Comparison of ENCODE assay signal across 13 mouse cellular contexts in genomic region chr13:68593797-68594196, GRCm38 (mm10). TPM values are rescaled to one million over a fixed set of nuclear protein-coding genes. Genes with fewer than 3 reads are reported as not detected.
DNase-seq lines count a peak whose midpoint lies in the region; ATAC-seq and TF ChIP-seq lines count a peak whose summit lies in the region.
"Had no signal": no experiment of that assay in that cellular context is flagged by ENCODE, and none has a peak within 500 bp of the region (broad histone marks: within the 10 kb centered on the region; RNA-seq: fewer than 3 reads in every experiment).

No protein-coding gene starts in this region.

- ATAC-seq in forebrain, embryonic 14.5 days: no peak
- ATAC-seq in forebrain, embryonic 15.5 days (replicated peaks): no peak
- ATAC-seq in cerebellum, adult (ENCODE audit: insufficient number of reproducible peaks, low FRiP score, low TSS enrichment): no peak

- peak; percentile 34 for TF ChIP-seq CTCF in left cerebral cortex, adult 2 months (IDR thresholded peaks at IDR 0.05)

- WGBS in forebrain, embryonic 14.5 days: 84% methylated on average over 1 of the region's 1 CpGs
- WGBS in forebrain, embryonic 15.5 days: 73% methylated on average over 1 of the region's 1 CpGs

- intact Hi-C loops in left cerebral cortex, adult 2 months (cut with DNase I): loop anchor here (10.0 kb wide), 1 partner anchor 1011 kb away; no protein-coding TSS in a partner anchor

- no peaks in the 10 kb centered on the region for H3K9me3 ChIP-seq in forebrain, embryonic 14.5 days (replicated peaks; ENCODE audit: control insufficient read depth, low read length)
- H3K9me3 ChIP-seq in forebrain, embryonic 15.5 days: no peaks in the 10 kb centered on the region

- H3K4me2 ChIP-seq in forebrain, embryonic 14.5 days (ENCODE audit: low read length): no peak overlapping the region
- H3K4me2 ChIP-seq in forebrain, embryonic 15.5 days (replicated peaks): no peak overlapping the region

- DNase-seq in forebrain, embryonic 14.5 days (ENCODE audit: low spot score): peak; percentile 58
- no peak for DNase-seq in left cerebral cortex, adult 2 months (ENCODE audit: extremely low spot score in 1 of 2, low spot score in 2 of 2)
- no peak for DNase-seq in left cerebral cortex, adult 11 months (ENCODE audit: low spot score)
- DNase-seq in 416B (ENCODE audit: low read depth) (peak; percentile 58), NIH3T3 (ENCODE audit: low read depth) (peak; percentile 56)
- DNase-seq in layer of hippocampus, adult 18-20 months (ENCODE audit: low spot score in 2 of 2): no peak
- DNase-seq: adrenal gland, adult 8-10 months; cerebellum, adult 8-10 months; heart, postnatal 36 days; kidney, postnatal 10 days had no signal

- peaks cover 43% of the 10 kb centered on the region for H3K36me3 ChIP-seq in forebrain, embryonic 14.5 days (ENCODE audit: control insufficient read depth, insufficient read depth, low read length)
- peaks cover 40% of the 10 kb centered on the region for H3K36me3 ChIP-seq in forebrain, embryonic 15.5 days

- no peak overlapping the region for H3K27ac ChIP-seq in forebrain, embryonic 14.5 days (ENCODE audit: low read depth, low read length)
- H3K27ac ChIP-seq in forebrain, embryonic 15.5 days (replicated peaks): no peak overlapping the region
- no peak overlapping the region for H3K27ac ChIP-seq in left cerebral cortex, adult 2 months

- H3K27me3 ChIP-seq in forebrain, embryonic 14.5 days (replicated peaks; ENCODE audit: control insufficient read depth, insufficient read depth, low read length): no peaks in the 10 kb centered on the region
- H3K27me3 ChIP-seq in forebrain, embryonic 15.5 days: no peaks in the 10 kb centered on the region

- no peak overlapping the region for H3K4me3 ChIP-seq in forebrain, embryonic 14.5 days (ENCODE audit: low read depth, low read length)
- no peak overlapping the region for H3K4me3 ChIP-seq in forebrain, embryonic 15.5 days
- H3K4me3 ChIP-seq in left cerebral cortex, adult 2 months: no peak overlapping the region

- H3K4me1 ChIP-seq in forebrain, embryonic 14.5 days (ENCODE audit: control insufficient read depth, insufficient read depth, low read length): no peaks in the 10 kb centered on the region
- H3K4me1 ChIP-seq in forebrain, embryonic 15.5 days: 0 out of 2 replicates have a peak, but pooled peaks cover 3% of the 10 kb centered on the region

- no peak overlapping the region for H3K9ac ChIP-seq in forebrain, embryonic 14.5 days (ENCODE audit: low read length)
- no peak overlapping the region for H3K9ac ChIP-seq in forebrain, embryonic 15.5 days (replicated peaks)

RNA-seq across cellular contexts. Expression of gene 1700001L19Rik, which starts 3.4 kb away (rescaled TPM):
- 3.3 and 4.4 TPM in 2 replicates for polyA plus RNA-seq in forebrain, embryonic 14.5 days (2014; fragmentation: Nextera tagmentation; extraction: Ambion mirVana)
- 3.4 and 4.3 TPM in 2 replicates for polyA plus RNA-seq in forebrain, embryonic 15.5 days (2015; fragmentation: Nextera tagmentation; extraction: Ambion mirVana)
- total RNA-seq in left cerebral cortex, adult 2 months (2021): 10 to 100 TPM; 19.9 to 22.0 TPM
- total RNA-seq in layer of hippocampus, adult 18-20 months (2021): 10 to 100 TPM; 15.9 to 17.3 TPM
- total RNA-seq: heart, postnatal 36 days had no signal
- polyA plus RNA-seq: small intestine, adult 2 months had no signal

RNA-seq across cellular contexts. Expression of gene Fastkd3, which starts 11.8 kb away (rescaled TPM):
- 28.5 and 31.1 TPM in 2 replicates for polyA plus RNA-seq in forebrain, embryonic 14.5 days (2014; fragmentation: Nextera tagmentation; extraction: Ambion mirVana)
- polyA plus RNA-seq in forebrain, embryonic 15.5 days (2015; fragmentation: Nextera tagmentation; extraction: Ambion mirVana): 28.0 and 33.4 TPM in 2 replicates
- total RNA-seq in left cerebral cortex, adult 2 months (2021): 10 to 100 TPM; 14.9 to 18.9 TPM
- 10 to 100 TPM; 16.7 to 16.8 TPM for total RNA-seq in layer of hippocampus, adult 18-20 months (2021)

RNA-seq across cellular contexts. Expression of gene Mtrr, which starts 11.8 kb away (rescaled TPM):
- 10.4 and 12.8 TPM in 2 replicates for polyA plus RNA-seq in forebrain, embryonic 14.5 days (2014; fragmentation: Nextera tagmentation; extraction: Ambion mirVana)
- polyA plus RNA-seq in forebrain, embryonic 15.5 days (2015; fragmentation: Nextera tagmentation; extraction: Ambion mirVana): 14.3 and 14.4 TPM in 2 replicates
- total RNA-seq in left cerebral cortex, adult 2 months (2021): 10 to 100 TPM; 14.8 to 15.5 TPM
- total RNA-seq in layer of hippocampus, adult 18-20 months (2021): 10 to 100 TPM; 25.0 to 29.1 TPM

Comparison
In these comparisons a context has a peak if more than half of its experiments do, and no peak if none do; other contexts are left out.
1. DNase-seq: peak in forebrain, embryonic 14.5 days (single experiment), 416B (single experiment) and NIH3T3 (single experiment); none in left cerebral cortex, adult 2 months (0 of 2), left cerebral cortex, adult 11 months (single experiment) and layer of hippocampus, adult 18-20 months (0 of 2).